Mouse (Mus musculus) kidney, embryonic 16.5 days (tissue): ENCODE measurements around the gene Trmt2b. TPM values are rescaled to one million over a fixed set of nuclear protein-coding genes. Genes with fewer than 3 reads are reported as not detected.
"Not testable (repeated sequence)": the region's sequence is repeated elsewhere in the genome, so short reads cannot be mapped to it uniquely, and the experiment has no call there.

Experiments
- ATAC-seq: fragments of 200-750 bp; cut with Nextera tagmentation; 2 replicates; pipeline ENCODE4 v1.8.0; 2017; ENCODE audit warnings: moderate TSS enrichment; ENCODE audit not compliant: low FRiP score, low TSS enrichment
- H3K27ac ChIP-seq: fragments of 300-500 bp; sonication (generic); 2 replicates; pipeline ENCODE4 v1.5.1; 2014; ENCODE audit warnings: low read length
- H3K27me3 ChIP-seq: fragments of 300-500 bp; sonication (generic); 2 replicates; pipeline ENCODE4 v1.6.1; 2014; ENCODE audit warnings: low read length, control low read depth, mixed read lengths; ENCODE audit not compliant: insufficient read depth
- H3K36me3 ChIP-seq: fragments of 300-500 bp; sonication (generic); 2 replicates; pipeline ENCODE4 v1.6.1; 2014; ENCODE audit warnings: low read length, control low read depth, mixed read lengths; ENCODE audit not compliant: insufficient read depth
- H3K4me1 ChIP-seq: fragments of 300-500 bp; sonication (generic); 2 replicates; pipeline ENCODE4 v1.6.1; 2014; ENCODE audit warnings: low read length, control low read depth, mixed read lengths; ENCODE audit not compliant: insufficient read depth
- H3K4me2 ChIP-seq: fragments of 300-500 bp; sonication (generic); replicated peaks from 2 replicates; pipeline ENCODE4 v1.6.1; 2014; ENCODE audit warnings: low read depth, low read length
- H3K4me3 ChIP-seq: fragments of 300-500 bp; sonication (generic); 2 replicates; pipeline ENCODE4 v1.5.1; 2014; ENCODE audit warnings: mild to moderate bottlenecking, low read length
- H3K9ac ChIP-seq: fragments of 300-500 bp; sonication (generic); replicated peaks from 2 replicates; pipeline ENCODE4 v1.6.1; 2014; ENCODE audit warnings: low read length
- H3K9me3 ChIP-seq: fragments of 300-500 bp; sonication (generic); 2 replicates; pipeline ENCODE4 v1.6.1; 2016; ENCODE audit warnings: low read length, control low read depth
- WGBS: fragments of 180-500 bp; shearing (Covaris S2); extraction: QIAGEN DNeasy Blood & Tissue Kit; methylation state at CpG from one replicate; pipeline ENCODE4 v1.1.7; 2014; 5-methylcytosine and 5-hydroxymethylcytosine counted together
- polyA plus RNA-seq: library from polyadenylated mRNA; unstranded; fragments of >200 nt; fragmentation: Nextera tagmentation; extraction: Ambion mirVana; gene quantifications from 2 replicates; pipeline ENCODE4 v1.2.1, GENCODE M21; 2015

The Trmt2b gene
- polyA plus RNA-seq, 1 experiment from 2014 or later = 20.8 TPM

DNA sequence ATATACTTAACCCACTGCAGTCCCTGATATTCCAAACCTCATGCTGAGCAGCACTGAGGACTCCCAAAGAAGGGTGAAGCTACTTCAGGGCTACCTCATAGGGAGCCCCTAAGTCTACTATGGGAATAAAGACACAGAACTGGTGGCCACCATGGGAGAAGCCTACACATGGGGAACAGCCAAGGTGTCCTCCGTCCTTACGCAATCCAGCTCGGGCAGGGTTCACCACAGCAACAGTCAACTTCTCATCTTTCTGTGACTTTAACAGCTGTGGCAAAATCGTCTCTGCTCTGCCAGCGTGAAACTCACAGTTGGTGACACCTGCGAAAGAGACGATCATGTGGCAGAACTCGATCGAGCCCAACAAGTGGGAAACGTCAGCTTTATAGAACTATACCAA is 38.5 kb downstream of the Trmt2b start:
- WGBS = 93% methylated on average over 10 of the region's 10 CpGs
- Histone ChIP-seq H3K4me3 (no peak overlapping the region), H3K9me3 (no peaks in the 10 kb centered on the region), H3K4me2 (no peak overlapping the region), H3K27ac (no peak overlapping the region), H3K27me3 (no peaks in the 10 kb centered on the region), H3K4me1 (no peaks in the 10 kb centered on the region), H3K36me3 (peaks cover 13% of the 10 kb centered on the region; the same call in 1 of the 2 replicates), H3K9ac (no peak overlapping the region)
- no peak for ATAC-seq

DNA sequence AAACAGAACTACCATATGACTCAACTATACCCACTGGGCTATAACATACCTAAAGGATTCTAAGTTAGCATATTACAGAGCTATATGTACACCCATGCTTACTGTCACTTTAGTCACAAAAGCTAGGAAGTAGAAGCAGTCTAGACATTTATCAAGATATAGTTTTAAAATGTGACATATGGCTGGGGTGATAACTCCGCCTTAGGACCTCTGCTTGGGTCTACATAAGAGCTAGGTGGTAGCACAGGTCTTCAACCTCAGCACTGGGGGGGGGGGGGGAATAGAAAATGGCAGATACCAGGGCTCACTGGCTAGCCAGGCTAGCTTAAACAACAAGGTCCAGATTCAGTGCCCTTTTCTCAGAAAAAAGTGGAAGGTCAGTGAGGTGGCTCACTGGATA is 43.7 kb downstream of the Trmt2b start:
- no peaks in the 10 kb centered on the region for H3K27me3 ChIP-seq
- peaks cover 1% of the 10 kb centered on the region; the same call in 1 of the 2 replicates for H3K36me3 ChIP-seq
- no peaks in the 10 kb centered on the region for H3K4me1 ChIP-seq
- no peak overlapping the region for H3K4me3 ChIP-seq
- H3K9me3 ChIP-seq = no peaks in the 10 kb centered on the region
- WGBS = 92% methylated on average over 1 of the region's 1 CpGs
- no peak for ATAC-seq
- H3K9ac ChIP-seq = no peak overlapping the region
- no peak overlapping the region for H3K4me2 ChIP-seq
- no peak overlapping the region for H3K27ac ChIP-seq

DNA sequence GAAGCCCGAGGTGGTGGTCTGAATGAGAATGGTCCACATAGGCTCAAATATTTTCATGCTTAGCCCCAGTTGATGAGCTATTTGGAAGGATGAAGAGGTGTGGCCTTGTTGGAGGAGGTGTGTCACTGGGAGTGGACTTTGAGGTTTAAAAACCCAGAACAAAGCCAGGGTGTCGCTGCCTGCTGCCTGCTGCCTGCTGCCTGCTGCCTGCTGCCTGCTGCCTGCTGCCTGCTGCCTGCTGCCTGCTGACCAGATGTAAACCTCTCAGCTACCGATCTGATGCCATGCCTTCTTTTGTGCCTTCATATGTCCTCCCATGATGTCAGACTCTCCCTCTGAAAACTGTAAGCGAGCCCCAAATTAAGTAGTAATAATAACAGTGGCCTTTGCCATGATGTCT is 54.9 kb downstream of the Trmt2b start, which contains the start of gene Nox1:
Nox1 (minus strand) TSS at position 101 of the 400 bp plus-strand sequence.
- 74% methylated on average over 4 of the region's 4 CpGs for WGBS
- no peak within 1 kb of the TSS for H3K27ac ChIP-seq

DNA sequence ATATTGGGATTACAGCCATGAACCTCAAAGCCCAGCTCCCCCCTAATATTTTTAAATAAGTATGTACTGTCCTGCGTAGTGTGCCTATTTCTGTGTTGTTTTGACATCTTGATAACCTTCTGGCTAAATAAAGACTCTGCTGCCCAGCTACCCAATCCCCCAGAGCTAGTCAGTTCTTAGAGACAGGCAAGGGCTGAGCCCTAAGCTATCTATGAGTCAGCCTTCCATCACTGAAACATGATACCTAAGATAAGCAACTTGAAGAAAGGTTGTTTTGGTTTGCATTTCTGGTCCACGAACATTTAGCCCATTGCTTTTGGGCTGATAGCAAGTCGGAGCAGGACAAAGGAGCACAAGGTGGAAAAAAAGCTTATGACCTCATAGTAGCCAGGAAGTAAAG is 56.2 kb downstream of the Trmt2b start:
- Histone ChIP-seq H3K4me2 (no peak overlapping the region), H3K9me3 (no peaks in the 10 kb centered on the region), H3K9ac (no peak overlapping the region), H3K4me3 (no peak overlapping the region), H3K27ac (no peak overlapping the region), H3K36me3 (no peaks in the 10 kb centered on the region), H3K27me3 (no peaks in the 10 kb centered on the region; the same call in 1 of the 2 replicates), H3K4me1 (no peaks in the 10 kb centered on the region)
- WGBS = 57% methylated on average over 3 of the region's 3 CpGs
- no peak for ATAC-seq

More for the DNA sequence above, 54.9 kb downstream of the Trmt2b start, which contains the start of gene Nox1:
- Histone ChIP-seq H3K9ac (no peak within 1 kb of the TSS), H3K4me1 (no peaks in the 10 kb centered on the region), H3K4me2 (no peak within 1 kb of the TSS), H3K9me3 (no peaks in the 10 kb centered on the region), H3K4me3 (no peak within 1 kb of the TSS), H3K27me3 (no peaks in the 10 kb centered on the region; the same call in 1 of the 2 replicates), H3K36me3 (no peaks in the 10 kb centered on the region)
- no peak for ATAC-seq

DNA sequence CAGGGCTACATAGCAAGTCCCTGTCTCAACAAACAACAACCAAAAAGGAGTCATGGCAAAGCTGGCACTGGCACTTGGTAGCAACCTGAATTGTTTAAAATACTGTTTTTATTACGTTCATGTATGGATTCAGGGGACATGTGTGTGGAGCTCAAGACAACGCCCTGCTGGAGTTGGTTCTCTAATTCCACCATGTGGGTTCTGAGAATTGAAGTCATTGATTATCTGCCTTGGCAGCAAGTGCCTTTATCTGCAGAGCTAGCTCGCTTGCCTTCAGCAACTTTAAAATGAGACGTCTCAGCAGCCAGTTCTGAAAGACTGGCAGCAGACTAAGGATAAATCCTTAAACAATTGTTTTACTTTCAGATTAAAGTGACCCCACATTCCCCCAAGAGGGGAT is 58.6 kb downstream of the Trmt2b start:
- no peaks in the 10 kb centered on the region for H3K4me1 ChIP-seq
- H3K9me3 ChIP-seq = no peaks in the 10 kb centered on the region
- H3K27me3 ChIP-seq = no peaks in the 10 kb centered on the region; the same call in 1 of the 2 replicates
- H3K4me2 ChIP-seq = no peak overlapping the region
- no peak overlapping the region for H3K9ac ChIP-seq
- no peak overlapping the region for H3K27ac ChIP-seq
- no peak overlapping the region for H3K4me3 ChIP-seq
- WGBS = 71% methylated on average over 4 of the region's 4 CpGs
- H3K36me3 ChIP-seq = no peaks in the 10 kb centered on the region
- ATAC-seq = no peak

DNA sequence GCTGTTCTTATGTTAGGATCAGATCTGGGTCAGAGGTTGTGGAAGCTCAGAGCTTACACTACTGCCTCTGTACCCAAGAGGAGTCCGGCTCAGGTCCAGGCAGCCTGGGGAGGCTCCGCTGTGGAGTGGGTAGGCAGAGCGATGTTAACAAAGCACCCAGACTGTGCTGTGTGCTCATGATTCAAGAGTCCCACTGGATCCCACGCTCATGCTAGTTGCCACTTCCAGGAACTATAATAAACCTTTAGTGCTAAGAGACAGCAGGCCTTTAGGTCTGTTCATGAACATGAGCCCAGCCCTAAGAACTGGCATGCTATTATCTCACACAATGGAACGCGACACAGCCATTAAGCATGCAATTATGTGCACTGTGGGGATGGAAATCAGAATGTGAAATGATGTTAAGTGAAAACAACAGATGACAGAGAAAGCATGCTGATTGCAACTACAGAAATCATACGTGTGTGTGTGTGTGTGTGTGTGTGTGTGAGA is 65.6 kb downstream of the Trmt2b start:
- H3K36me3 ChIP-seq = no peaks in the 10 kb centered on the region
- no peak overlapping the region for H3K27ac ChIP-seq
- H3K4me3 ChIP-seq = no peak overlapping the region
- H3K27me3 ChIP-seq = no peaks in the 10 kb centered on the region; the same call in 1 of the 2 replicates
- H3K4me1 ChIP-seq = no peaks in the 10 kb centered on the region
- H3K9ac ChIP-seq = no peak overlapping the region
- 87% methylated on average over 7 of the region's 7 CpGs for WGBS
- no peaks in the 10 kb centered on the region for H3K9me3 ChIP-seq
- H3K4me2 ChIP-seq = no peak overlapping the region
- no peak for ATAC-seq

DNA sequence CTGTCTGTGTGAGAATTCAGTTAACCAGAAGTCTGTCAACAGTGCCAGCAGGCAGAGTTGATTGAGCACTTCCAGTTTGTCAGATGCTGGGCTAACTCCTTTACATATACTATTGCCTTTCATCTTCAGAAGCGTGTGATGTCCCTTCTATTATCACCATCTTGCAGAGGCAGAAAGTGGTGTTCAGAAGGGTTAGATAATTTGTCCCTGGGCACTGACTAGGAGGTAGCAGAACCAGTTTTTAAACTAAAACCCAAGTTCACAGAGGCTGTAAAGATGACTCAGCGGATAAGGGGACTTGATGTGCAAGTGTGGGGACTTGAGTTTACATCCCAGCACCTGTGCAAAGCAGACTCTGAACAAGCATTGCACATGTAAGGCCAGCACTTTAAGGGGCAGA is 68.3 kb downstream of the Trmt2b start:
- no peaks in the 10 kb centered on the region for H3K4me1 ChIP-seq
- H3K9me3 ChIP-seq = no peaks in the 10 kb centered on the region
- no peak overlapping the region for H3K4me2 ChIP-seq
- no peak for ATAC-seq
- no peak overlapping the region for H3K9ac ChIP-seq
- no peak overlapping the region for H3K27ac ChIP-seq
- no peak overlapping the region for H3K4me3 ChIP-seq
- WGBS = 76% methylated on average over 2 of the region's 2 CpGs
- no peaks in the 10 kb centered on the region; the same call in 1 of the 2 replicates for H3K27me3 ChIP-seq
- no peaks in the 10 kb centered on the region for H3K36me3 ChIP-seq

DNA sequence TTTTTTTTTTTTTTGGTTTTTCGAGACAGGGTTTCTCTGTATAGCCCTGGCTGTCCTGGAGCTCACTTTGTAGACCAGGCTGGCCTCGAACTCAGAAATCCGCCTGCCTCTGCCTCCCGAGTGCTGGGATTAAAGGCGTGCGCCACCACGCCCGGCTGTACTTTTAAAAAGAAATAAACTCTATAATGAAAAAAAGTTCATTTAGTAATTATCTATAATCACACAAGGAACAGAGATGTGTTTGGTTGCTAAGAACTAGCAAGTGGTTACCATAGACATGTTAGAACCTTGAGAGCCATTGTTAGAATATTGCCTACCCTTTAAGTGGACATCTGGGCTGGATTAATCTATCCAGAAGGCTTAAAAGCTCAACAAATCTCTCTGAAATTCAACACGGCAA is 89.6 kb downstream of the Trmt2b start, which contains the start of gene Arl13a:
Arl13a (plus strand) TSS at position 301 of the 400 bp plus-strand sequence.
- not testable (repeated sequence) for H3K4me1 ChIP-seq, H3K27me3 ChIP-seq, H3K9ac ChIP-seq, H3K9me3 ChIP-seq, H3K36me3 ChIP-seq, H3K4me3 ChIP-seq, H3K27ac ChIP-seq, ATAC-seq, H3K4me2 ChIP-seq
- WGBS = 93% methylated on average over 7 of the region's 9 CpGs

DNA sequence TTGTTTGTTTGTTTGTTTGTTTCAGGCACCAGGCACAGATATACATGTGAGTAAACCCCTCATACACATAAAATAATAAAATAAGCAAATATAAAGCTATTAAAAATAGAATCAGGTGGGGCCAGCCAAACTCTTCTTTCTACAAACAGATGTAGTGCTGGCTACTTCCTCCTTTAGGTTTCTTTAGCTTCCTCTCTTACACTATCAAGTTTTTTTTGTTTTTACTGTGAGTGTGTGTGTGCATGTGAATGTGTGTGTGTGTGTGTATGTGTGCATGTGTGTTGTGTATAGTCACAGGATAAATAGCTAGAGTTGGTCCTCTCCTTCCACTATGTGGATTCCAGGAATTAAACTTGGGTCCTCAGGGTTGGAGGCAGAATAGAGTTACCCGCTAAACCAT is 102.1 kb downstream of the Trmt2b start:
- Histone ChIP-seq H3K27me3 (peaks cover 6% of the 10 kb centered on the region; the same call in 1 of the 2 replicates), H3K4me2 (no peak overlapping the region), H3K4me3 (no peak overlapping the region), H3K36me3 (no peaks in the 10 kb centered on the region), H3K9ac (no peak overlapping the region), H3K9me3 (no peaks in the 10 kb centered on the region), H3K27ac (no peak overlapping the region), H3K4me1 (no peaks in the 10 kb centered on the region)
- ATAC-seq = no peak
- WGBS = 88% methylated on average over 1 of the region's 1 CpGs
